Mouse (Mus musculus) macrophage (primary cell): ENCODE results near the gene Evx1. TPM values are rescaled to one million over a fixed set of nuclear protein-coding genes. Genes with fewer than 3 reads are reported as not detected.

Source experiments
- H3K27ac ChIP-seq: fragments of 350-480 bp; formaldehyde crosslinking; 2 replicates; pipeline ENCODE4 v1.9.0; 2021
- H3K36me3 ChIP-seq: fragments of 350-480 bp; formaldehyde crosslinking; 2 replicates; pipeline ENCODE4 v1.9.0; 2021; ENCODE audit errors: inconsistent target
- H3K4me3 ChIP-seq: fragments of 350-480 bp; formaldehyde crosslinking; 2 replicates; pipeline ENCODE4 v1.9.0; 2021; ENCODE audit errors: inconsistent target
- H3K79me2 ChIP-seq: fragments of 350-480 bp; formaldehyde crosslinking; 2 replicates; pipeline ENCODE4 v1.9.0; 2021; ENCODE audit errors: inconsistent target
- WGBS: methylation state at CpG from one replicate; pipeline ENCODE4 v1.1.7; 2026; ENCODE audit warnings: inconsistent platforms; ENCODE audit not compliant: missing documents; 5-methylcytosine and 5-hydroxymethylcytosine counted together
- polyA plus RNA-seq: library from polyadenylated mRNA; stranded (reverse); fragments of 250-400 nt; gene quantifications from 3 replicates; pipeline ENCODE4 v1.2.4, GENCODE M21; 2018; ENCODE audit warnings: inconsistent platforms

Evx1 gene
- polyA plus RNA-seq, 1 experiment from 2014 or later: not detected

DNA sequence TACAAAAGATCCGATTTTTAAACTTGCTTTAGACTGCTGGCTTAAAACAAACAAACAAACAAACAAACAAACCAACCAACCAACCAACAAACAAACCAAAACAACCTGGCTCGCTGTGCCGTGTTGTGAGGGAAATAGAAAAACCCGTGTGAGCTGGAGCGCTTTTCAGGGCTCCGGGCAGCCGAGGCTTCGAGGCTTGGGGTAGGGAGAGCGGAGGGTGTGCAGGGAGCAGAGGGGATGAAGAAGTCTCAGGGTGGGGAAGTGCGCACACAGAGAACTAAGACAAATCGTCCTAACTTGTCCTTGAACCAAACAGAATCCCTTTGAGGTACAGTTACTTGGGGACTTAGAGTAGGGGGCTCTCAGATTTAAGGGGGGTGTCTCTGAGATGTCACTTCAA, 38.7 kb upstream of the Evx1 start:
- H3K27ac ChIP-seq: no peak overlapping the region
- H3K79me2 ChIP-seq: no peaks in the 10 kb centered on the region
- H3K4me3 ChIP-seq: no peak overlapping the region
- H3K36me3 ChIP-seq: no peaks in the 10 kb centered on the region
- 14% methylated on average over 11 of the region's 11 CpGs for WGBS

DNA sequence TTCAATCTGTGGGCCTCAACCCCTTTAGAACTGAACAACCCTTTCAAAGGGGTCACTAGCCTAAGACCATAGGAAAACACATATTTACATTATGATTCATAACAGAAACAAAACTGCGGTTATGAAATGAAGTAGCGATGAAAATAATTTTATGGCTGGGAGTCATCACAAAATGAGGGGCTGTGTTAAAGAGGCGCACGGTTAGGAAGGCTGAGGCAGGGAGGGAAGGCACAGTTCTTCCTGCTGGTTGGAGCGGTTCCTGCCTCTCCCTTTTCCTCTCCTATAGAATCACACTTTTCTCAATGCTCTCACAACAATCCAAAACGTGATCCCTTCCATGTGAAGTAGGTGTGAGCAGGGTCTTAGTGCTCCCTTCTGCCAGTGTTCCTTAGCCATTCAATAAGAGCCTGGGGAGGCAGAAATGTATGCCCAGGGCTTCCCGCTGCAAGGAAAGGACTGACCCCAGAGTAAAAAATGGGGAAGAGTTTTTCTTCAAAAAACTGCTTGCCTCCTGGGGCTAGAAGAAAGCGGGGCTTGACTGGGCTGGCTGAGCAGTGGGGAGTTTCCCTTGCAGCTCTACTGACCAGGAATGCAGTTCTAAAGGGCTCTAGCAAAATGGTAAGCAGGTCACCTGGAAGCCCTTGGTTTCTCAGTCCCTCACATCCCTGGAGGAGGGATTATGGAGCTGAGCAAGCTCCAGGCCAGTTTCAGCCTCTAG, 37.6 kb upstream of the Evx1 start:
- WGBS: 49% methylated on average over 8 of the region's 8 CpGs
- Histone ChIP-seq H3K36me3 (no peaks in the 10 kb centered on the region), H3K4me3 (no peak overlapping the region), H3K79me2 (no peaks in the 10 kb centered on the region), H3K27ac (no peak overlapping the region)

DNA sequence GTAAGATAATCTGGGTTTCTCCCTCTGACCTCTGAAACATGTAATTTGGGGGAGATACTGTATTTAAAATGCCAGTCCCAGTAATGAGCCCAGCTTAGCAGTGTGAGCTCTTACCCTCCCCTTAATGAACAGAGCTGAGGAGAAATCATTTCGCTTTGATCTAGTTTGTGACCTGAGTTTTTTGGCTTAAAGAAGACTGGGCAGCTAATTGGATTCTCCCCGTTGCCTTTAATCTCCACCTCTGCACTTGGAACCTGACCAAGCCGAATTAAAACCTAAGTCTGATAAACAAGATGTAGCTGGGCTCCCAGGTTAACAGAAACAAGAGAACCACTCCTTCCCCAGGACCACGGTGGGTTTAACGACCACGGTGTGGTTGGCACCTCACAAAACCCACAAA, 36.9 kb upstream of the Evx1 start:
- no peak overlapping the region for H3K4me3 ChIP-seq
- no peaks in the 10 kb centered on the region for H3K36me3 ChIP-seq
- 26% methylated on average over 6 of the region's 6 CpGs for WGBS
- H3K27ac ChIP-seq: no peak overlapping the region
- no peaks in the 10 kb centered on the region for H3K79me2 ChIP-seq

DNA sequence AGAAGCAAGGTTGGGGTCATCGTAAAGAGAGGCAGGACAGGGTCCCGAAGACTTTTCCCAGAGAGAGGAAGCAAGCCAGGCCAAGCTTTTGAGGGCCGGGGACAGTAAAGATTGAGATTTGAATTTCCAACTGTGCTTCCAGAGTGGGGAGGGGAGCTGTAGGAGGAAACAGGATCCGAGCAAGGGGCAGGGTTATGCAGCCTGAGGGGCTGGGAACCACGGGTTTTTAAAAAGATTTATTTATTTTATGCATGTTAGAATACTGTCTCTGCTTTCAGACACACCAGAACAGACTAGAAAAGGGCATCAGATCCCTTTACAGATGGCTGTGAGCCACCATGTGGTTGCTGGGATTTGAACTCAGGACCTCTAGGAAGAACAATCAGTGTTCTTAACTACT, 36.4 kb upstream of the Evx1 start:
- H3K4me3 ChIP-seq: no peak overlapping the region
- H3K27ac ChIP-seq: no peak overlapping the region
- 39% methylated on average over 5 of the region's 5 CpGs for WGBS
- H3K79me2 ChIP-seq: no peaks in the 10 kb centered on the region
- H3K36me3 ChIP-seq: no peaks in the 10 kb centered on the region

DNA sequence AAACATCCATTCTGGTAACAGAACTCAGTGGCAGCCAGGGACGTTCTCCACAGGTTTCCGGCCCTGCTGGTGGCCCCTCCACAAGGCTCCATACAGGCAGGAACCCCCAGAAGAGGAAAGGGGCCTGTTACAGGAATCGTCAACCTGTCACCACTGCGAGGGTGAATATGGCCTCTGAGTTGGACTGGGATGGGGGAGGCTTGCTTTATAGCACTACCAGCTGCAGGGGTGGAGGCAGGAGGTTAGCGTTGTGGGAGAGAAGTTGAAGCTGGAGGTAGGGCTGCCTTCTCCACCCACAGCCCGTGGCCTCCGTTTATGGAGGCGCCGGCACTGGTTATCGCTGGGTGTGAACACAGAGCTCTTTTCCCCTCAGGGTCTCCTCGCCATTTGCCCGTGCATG, 32.2 kb upstream of the Evx1 start:
- WGBS: 19% methylated on average over 12 of the region's 12 CpGs
- H3K4me3 ChIP-seq: no peak overlapping the region
- no peak overlapping the region for H3K27ac ChIP-seq
- no peaks in the 10 kb centered on the region for H3K79me2 ChIP-seq
- H3K36me3 ChIP-seq: no peaks in the 10 kb centered on the region

DNA sequence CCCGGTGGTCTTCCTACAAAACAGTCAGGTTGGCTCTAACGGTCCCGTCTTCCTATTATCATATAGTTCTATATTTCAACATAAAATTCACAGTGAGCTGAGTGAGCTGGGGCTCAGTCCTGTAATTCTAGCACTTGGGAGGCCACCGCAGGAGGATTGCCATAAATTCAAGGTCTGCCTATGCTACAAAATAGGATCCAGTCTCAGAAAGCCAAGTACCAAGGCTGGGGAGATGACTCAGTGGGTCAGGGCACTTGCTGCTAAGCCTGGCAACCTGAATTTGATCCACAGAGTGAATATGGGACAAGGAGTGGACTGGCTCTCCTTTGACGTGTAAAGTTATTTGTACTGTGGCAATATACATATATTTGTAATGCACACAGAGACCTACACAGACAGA, 29.4 kb upstream of the Evx1 start:
- H3K27ac ChIP-seq: no peak overlapping the region
- 96% methylated on average over 5 of the region's 5 CpGs for WGBS
- H3K36me3 ChIP-seq: no peaks in the 10 kb centered on the region
- no peaks in the 10 kb centered on the region for H3K79me2 ChIP-seq
- H3K4me3 ChIP-seq: no peak overlapping the region

DNA sequence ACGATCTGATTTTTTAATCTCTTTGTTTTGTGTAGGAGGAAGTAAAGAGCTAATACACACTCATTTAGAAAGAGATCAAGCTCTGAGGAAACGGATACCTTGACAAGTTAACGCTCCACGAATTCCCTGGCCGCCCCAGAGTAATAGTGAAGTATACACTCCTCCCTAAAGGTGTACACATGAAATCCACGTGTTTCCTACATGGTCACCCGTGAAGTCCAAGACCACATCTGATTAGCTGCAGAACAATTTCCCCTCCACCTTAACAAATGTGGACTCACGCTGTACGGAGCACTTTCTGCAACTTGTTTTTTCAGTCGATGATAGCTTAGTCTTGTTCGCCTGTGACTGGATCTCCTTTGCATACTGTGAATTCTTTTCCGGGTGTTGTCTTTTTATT, 23.1 kb upstream of the Evx1 start:
- H3K36me3 ChIP-seq: no peaks in the 10 kb centered on the region
- no peak overlapping the region for H3K27ac ChIP-seq
- 6% methylated on average over 12 of the region's 12 CpGs for WGBS
- no peaks in the 10 kb centered on the region for H3K79me2 ChIP-seq
- H3K4me3 ChIP-seq: no peak overlapping the region

DNA sequence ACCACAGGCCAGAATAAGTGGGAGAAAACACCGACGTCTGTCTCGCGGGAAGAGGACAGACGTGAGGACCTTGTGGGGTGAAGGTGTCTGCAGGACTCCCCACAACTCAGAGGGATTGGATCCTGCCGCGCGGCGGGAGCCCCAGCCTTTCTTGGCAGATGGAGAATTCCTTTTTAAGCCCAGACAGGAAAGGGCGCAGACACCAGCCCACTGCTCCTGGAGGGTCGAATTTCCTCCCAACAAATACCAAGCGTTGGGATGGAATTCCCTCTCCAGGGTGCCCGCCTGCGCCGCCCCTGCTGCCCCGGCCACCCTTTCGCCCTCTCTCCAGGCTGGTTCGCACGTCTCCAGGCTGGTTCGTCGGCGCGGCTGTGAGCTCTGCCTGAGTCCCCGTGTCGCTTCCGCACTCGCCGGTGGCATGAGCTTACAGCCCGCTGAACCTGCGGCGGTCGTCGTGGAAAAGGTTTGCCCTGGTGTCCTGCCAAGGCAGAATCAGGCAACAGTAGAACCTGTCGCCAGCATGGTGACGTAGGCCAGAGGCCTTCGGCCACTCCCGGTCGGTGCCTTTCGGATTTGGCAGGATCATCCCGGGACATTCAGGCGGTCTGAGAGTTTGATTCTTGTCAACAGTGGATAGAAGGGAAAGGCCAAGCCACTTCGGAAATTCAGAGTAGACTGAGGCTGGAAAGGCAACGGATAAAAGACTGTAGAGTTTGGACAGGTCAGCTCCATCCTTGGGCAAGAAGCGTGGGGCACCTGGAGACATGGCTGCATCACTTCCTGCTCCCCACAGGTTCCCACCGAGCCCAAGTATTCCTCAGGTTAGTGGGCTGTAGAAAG, 22.1 kb upstream of the Evx1 start:
- H3K79me2 ChIP-seq: no peaks in the 10 kb centered on the region
- no peak overlapping the region for H3K4me3 ChIP-seq
- WGBS: 12% methylated on average over 45 of the region's 45 CpGs
- H3K36me3 ChIP-seq: no peaks in the 10 kb centered on the region
- no peak overlapping the region for H3K27ac ChIP-seq

DNA sequence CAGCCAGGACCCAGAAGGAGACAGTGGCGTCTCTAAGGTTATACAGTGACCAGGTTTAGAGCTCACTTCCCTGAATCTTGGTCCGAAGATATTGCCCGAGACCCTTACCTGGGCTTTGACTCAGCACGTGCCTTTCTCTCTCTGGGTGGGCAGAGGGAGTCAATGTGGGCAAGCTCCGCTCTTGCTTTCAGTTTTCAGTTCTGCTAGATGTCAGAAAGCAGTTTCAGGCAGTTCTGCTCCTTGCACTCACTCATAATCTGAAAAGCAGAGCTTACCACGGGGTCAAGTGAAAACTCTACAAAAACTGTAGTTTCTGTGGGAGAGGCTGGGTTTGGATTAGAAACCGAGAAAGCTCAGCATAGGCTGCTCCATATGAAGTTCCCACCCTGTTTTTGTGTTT, 21.0 kb upstream of the Evx1 start:
- Histone ChIP-seq H3K4me3 (no peak overlapping the region), H3K36me3 (no peaks in the 10 kb centered on the region), H3K27ac (no peak overlapping the region), H3K79me2 (no peaks in the 10 kb centered on the region)
- WGBS: 67% methylated on average over 7 of the region's 7 CpGs

DNA sequence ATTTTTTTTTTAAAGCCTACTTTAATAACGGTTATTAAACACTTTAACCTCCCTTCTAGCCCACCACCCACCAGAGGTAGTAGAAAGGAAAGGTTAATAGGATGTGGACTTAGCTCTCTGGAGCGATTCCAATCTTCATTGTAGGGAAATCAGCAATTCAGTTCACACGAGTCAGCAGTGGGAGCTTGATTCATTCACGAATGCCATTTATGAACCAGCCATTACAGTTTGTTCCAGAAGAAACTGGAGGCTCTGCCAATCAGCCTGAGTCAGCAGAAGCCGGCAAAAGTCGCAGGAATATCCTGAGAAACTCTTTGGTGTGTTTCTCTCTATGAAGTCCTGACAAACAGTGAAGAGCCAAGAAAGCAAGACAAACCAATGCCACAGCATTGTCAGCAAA, 18.7 kb upstream of the Evx1 start:
- no peak overlapping the region for H3K27ac ChIP-seq
- H3K36me3 ChIP-seq: no peaks in the 10 kb centered on the region
- H3K4me3 ChIP-seq: no peak overlapping the region
- H3K79me2 ChIP-seq: no peaks in the 10 kb centered on the region
- 84% methylated on average over 6 of the region's 6 CpGs for WGBS

DNA sequence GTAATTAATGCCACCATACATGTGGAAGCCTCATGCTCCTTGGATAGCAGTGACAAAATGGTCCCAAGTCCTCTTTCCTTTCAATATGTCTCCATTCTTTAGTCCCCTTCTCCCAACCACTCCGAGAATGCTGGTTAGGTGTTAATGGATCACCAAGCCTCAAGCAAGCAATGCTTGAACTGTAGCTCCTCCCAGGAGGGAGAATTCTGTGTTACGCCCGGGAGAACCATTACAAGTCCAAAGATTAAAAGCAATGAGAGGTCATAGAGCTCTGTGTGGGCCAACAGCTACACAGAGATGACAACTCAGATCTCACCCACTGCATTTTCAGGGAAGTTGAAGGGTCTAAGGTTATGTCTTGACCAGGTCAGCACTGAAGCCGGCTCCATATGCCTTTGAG, 14.8 kb upstream of the Evx1 start:
- no peak overlapping the region for H3K4me3 ChIP-seq
- no peaks in the 10 kb centered on the region for H3K79me2 ChIP-seq
- 93% methylated on average over 4 of the region's 4 CpGs for WGBS
- H3K27ac ChIP-seq: no peak overlapping the region
- H3K36me3 ChIP-seq: no peaks in the 10 kb centered on the region

DNA sequence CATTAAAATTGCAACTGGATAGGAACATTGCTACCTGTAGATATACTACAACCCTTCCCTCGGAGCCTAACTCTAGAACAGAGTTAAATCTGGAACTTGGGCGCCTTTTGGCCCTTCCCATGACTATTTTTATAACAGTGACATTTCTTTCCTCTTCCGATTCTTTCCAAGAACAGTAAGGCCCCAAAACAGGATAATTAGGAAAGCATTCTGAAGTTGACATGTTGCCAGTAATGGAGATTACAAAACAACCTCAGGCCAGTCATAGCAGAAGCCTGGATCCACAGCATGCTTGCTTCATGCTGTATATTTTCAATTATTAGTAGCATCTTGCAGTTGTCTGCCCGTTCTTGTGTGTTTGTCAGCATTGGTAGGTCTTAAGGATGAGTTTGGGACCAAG, 12.5 kb upstream of the Evx1 start:
- Histone ChIP-seq H3K36me3 (no peaks in the 10 kb centered on the region), H3K27ac (no peak overlapping the region), H3K4me3 (no peak overlapping the region), H3K79me2 (no peaks in the 10 kb centered on the region)
- 89% methylated on average over 4 of the region's 4 CpGs for WGBS

DNA sequence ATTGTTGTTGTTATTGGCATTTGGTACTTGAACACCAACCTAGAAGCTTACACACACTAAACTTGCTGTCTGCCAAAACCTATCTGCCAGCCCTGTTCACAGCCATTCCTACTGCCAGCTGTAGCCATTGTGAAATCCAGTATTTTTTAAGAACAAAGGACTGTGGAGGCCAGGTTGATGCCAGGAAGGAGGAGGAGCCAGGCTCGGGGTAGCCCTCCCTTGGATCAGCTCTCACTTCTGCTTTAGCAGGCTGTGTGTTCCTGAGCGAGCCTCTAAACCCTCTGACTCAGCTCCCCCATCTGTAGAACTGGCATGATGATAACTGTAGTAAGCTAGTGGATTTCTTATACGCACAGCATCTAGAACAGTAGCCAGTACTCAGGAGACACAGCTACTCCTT, 9.9 kb upstream of the Evx1 start:
- WGBS: 10% methylated on average over 3 of the region's 3 CpGs
- Histone ChIP-seq H3K36me3 (no peaks in the 10 kb centered on the region), H3K27ac (no peak overlapping the region), H3K4me3 (no peak overlapping the region), H3K79me2 (no peaks in the 10 kb centered on the region)

DNA sequence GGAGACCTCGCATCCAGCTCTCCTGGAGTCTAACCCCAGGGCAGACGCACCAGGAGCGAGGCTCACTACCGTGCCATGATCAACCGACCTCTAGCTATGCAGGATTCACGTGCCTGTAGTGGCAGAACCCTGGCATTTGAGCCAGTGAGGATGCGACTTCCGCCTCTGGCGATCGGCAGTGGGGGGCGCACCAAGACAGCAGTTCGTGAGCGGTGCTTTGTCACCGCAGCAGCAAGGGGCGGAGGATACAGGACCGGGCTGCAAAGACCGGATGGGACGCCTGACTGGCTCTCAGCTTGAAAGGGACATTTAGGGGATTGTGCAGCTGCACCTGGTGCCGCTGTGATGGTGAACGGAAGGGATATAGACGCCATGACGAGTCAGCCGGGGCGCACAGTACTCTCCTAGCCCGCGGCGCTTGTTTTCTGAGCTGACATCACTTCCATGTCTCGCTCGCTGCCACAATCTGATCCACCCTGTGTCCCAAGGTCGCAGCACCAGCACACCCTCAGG, 7.4 kb upstream of the Evx1 start:
- H3K27ac ChIP-seq: no peak overlapping the region
- 1% methylated on average over 30 of the region's 30 CpGs for WGBS
- peak overlapping the region; percentile 27 for H3K4me3 ChIP-seq
- H3K79me2 ChIP-seq: no peaks in the 10 kb centered on the region
- H3K36me3 ChIP-seq: no peaks in the 10 kb centered on the region

DNA sequence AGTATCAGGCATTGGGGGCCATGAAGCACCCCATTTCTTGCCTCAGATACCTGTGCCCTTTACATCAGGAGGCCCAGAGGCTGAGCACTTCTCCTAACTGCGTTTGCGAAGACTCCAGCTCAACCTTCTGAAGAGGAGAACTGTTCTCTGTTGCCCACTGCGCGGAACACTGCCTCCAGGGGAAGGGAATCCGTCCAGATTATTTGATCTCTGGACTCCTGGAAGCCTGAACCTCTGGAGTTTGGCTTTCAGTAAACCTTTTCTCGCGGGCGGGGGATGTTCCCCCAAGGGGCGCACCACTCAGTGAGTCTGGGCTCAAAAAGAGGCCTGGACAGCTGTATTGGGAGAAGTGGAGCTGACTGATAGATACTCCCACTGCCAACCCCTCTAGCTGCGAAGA, 3.5 kb upstream of the Evx1 start:
- no peak overlapping the region for H3K27ac ChIP-seq
- WGBS: 69% methylated on average over 10 of the region's 10 CpGs

More for the DNA sequence above, 3.5 kb upstream of the Evx1 start:
- no peak overlapping the region for H3K4me3 ChIP-seq
- H3K36me3 ChIP-seq: no peaks in the 10 kb centered on the region
- H3K79me2 ChIP-seq: no peaks in the 10 kb centered on the region
